Mouse (Mus musculus): ENCODE results near the gene Wfs1.
"Not testable (repeated sequence)": the region's sequence is repeated elsewhere in the genome, so short reads cannot be mapped to it uniquely, and the experiment has no call there.

Wfs1 gene

GRCm38 (mm10) chr5:36988781-36989624 is at the start of gene Wfs1:
Wfs1 (minus strand) TSS chr5:36989205.
- peak; percentile 99 for ATAC-seq (ENCODE audit: low TSS enrichment)

GRCm38 (mm10) chr5:37036884-37037283 is 47.9 kb upstream of the Wfs1 start:
- ATAC-seq (ENCODE audit: low TSS enrichment), result no peak

- ATAC-seq (ENCODE audit: low TSS enrichment), result peak; percentile 24; the same call in 1 of the 2 replicates
These were observed 46.9 kb upstream of the Wfs1 start for GRCm38 (mm10) chr5:37035896-37036295.

- ATAC-seq (ENCODE audit: low TSS enrichment), result peak; percentile 25
These were observed 46.2 kb upstream of the Wfs1 start for GRCm38 (mm10) chr5:37035192-37035591.

GRCm38 (mm10) chr5:37030753-37031152 is 41.7 kb upstream of the Wfs1 start:
- ATAC-seq (ENCODE audit: low TSS enrichment), result peak; percentile 28

GRCm38 (mm10) chr5:37029326-37029905 is 40.4 kb upstream of the Wfs1 start:
- peak; percentile 27; the same call in 1 of the 2 replicates for ATAC-seq (ENCODE audit: low TSS enrichment)

- ATAC-seq (ENCODE audit: low TSS enrichment), result peak; percentile 64
These were observed 39.7 kb upstream of the Wfs1 start for GRCm38 (mm10) chr5:37028486-37029311.

GRCm38 (mm10) chr5:37028104-37028485 is 39.1 kb upstream of the Wfs1 start:
- peak; percentile 80 for ATAC-seq (ENCODE audit: low TSS enrichment)

- ATAC-seq (ENCODE audit: low TSS enrichment), result no peak
These were observed 38.7 kb upstream of the Wfs1 start for GRCm38 (mm10) chr5:37027701-37028100.

- ATAC-seq (ENCODE audit: low TSS enrichment), result no peak
These were observed 28.2 kb upstream of the Wfs1 start for GRCm38 (mm10) chr5:37017222-37017621.

- ATAC-seq (ENCODE audit: low TSS enrichment), result peak; percentile 92
These were observed 26.8 kb upstream of the Wfs1 start for GRCm38 (mm10) chr5:37015612-37016310.

GRCm38 (mm10) chr5:37010666-37011317 is 21.8 kb upstream of the Wfs1 start:
- peak; percentile 97 for ATAC-seq (ENCODE audit: low TSS enrichment)

GRCm38 (mm10) chr5:37009761-37010160 is 20.8 kb upstream of the Wfs1 start:
- not testable (repeated sequence) for ATAC-seq (ENCODE audit: low TSS enrichment)

GRCm38 (mm10) chr5:37002001-37002400 is 13.0 kb upstream of the Wfs1 start:
- peak; percentile 59; the same call in 1 of the 2 replicates for ATAC-seq (ENCODE audit: low TSS enrichment)

GRCm38 (mm10) chr5:37001002-37001401 is 12.0 kb upstream of the Wfs1 start:
- ATAC-seq (ENCODE audit: low TSS enrichment), result no peak

GRCm38 (mm10) chr5:36997996-36998395 is 9.0 kb upstream of the Wfs1 start:
- ATAC-seq (ENCODE audit: low TSS enrichment), result no peak

- ATAC-seq (ENCODE audit: low TSS enrichment), result peak; percentile 76
These were observed 7.4 kb upstream of the Wfs1 start for GRCm38 (mm10) chr5:36996410-36996809.

- no peak for ATAC-seq (ENCODE audit: low TSS enrichment)
These were observed 1.8 kb upstream of the Wfs1 start for GRCm38 (mm10) chr5:36990631-36991350.

- no peak for ATAC-seq (ENCODE audit: low TSS enrichment)
These were observed 1.2 kb upstream of the Wfs1 start for GRCm38 (mm10) chr5:36990196-36990595.

- no peak for ATAC-seq (ENCODE audit: low TSS enrichment)
These were observed 596 bp upstream of the Wfs1 start for GRCm38 (mm10) chr5:36989625-36989977.

Data from frontal cortex, adult (tissue).